Mouse (Mus musculus): ENCODE measurements at regions not wholly inside any gene's neighbourhood (a gene's known extent, or its start where the extent isn't known, plus 50 kb on each side); places are given as distances from the start of the nearest gene placed in this dataset.
A peak's percentile ranks its signal among the peaks of the same experiment; 100 is the strongest.
"Not testable (repeated sequence)": the region's sequence is repeated elsewhere in the genome, so short reads cannot be mapped to it uniquely, and the experiment has no call there.

DNA sequence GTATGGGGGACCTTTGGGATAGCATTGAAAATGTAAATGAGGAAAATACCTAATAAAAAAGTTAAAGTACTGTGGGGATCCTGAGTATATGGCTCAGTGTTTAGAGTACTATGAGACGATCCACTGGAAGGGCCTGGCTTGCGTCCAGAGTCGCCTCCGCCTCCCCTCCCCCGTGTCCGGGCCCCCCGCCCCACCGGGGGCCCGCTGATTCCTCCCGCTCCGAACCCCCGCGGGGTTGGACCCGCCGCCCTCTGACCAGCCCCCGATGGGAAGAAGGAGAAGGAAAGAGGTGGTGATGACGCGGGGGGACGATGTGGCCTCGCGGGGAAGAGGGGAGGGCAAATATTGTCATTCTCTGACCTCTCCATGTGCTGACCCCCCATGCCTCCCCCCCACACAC is 234.0 kb upstream of the 9530002B09Rik start:
- ATAC-seq: peak; percentile 66
- H3K27me3 ChIP-seq (replicated peaks; ENCODE audit: insufficient read depth, low read length); H3K4me3 ChIP-seq (ENCODE audit: low read depth, low read length); H3K4me2 ChIP-seq (replicated peaks; ENCODE audit: low read depth, low read length); H3K9me3 ChIP-seq (ENCODE audit: low read length); H3K27ac ChIP-seq (ENCODE audit: low read length); DNase-seq (ENCODE audit: low spot score); H3K9ac ChIP-seq (replicated peaks; ENCODE audit: low read depth); H3K4me1 ChIP-seq (ENCODE audit: insufficient read depth, low read depth, low read length); H3K36me3 ChIP-seq (ENCODE audit: insufficient read depth, low read length): not testable (repeated sequence)
- WGBS: no CpG with 5 or more reads among the region's 21 CpGs

Data from lung, postnatal 0 days (tissue).